Mouse (Mus musculus) myocyte (in vitro differentiated cells): ENCODE measurements around the gene Plekhm3.

Source experiments
- E2F4 ChIP-seq: IDR thresholded peaks from one replicate; pipeline ENCODE4 v1.6.1; 2011; ENCODE audit warnings: mild to moderate bottlenecking, control low read depth, moderate library complexity; ENCODE audit not compliant: insufficient read depth
- MAX ChIP-seq: IDR thresholded peaks from one replicate; pipeline ENCODE4 v1.6.1; 2011; ENCODE audit warnings: low read depth, mild to moderate bottlenecking, control low read depth
- MYOG ChIP-seq, 3 experiments: IDR thresholded peaks; one replicate each; pipeline ENCODE4 v1.6.1; 2011; ENCODE audit warnings: control low read depth in 2 of 3, low read depth in 2 of 3, mild to moderate bottlenecking in 2 of 3; ENCODE audit not compliant: insufficient read length in 2 of 3, control insufficient read depth in 1 of 3, insufficient read depth in 1 of 3
- POLR2AphosphoS2 ChIP-seq: IDR thresholded peaks from one replicate; pipeline ENCODE4 v1.6.1; 2011; ENCODE audit warnings: low read depth, control low read depth; ENCODE audit not compliant: insufficient read length
- TCF12 ChIP-seq: IDR thresholded peaks from one replicate; pipeline ENCODE4 v1.6.1; 2011; ENCODE audit warnings: mild to moderate bottlenecking, control low read depth; ENCODE audit not compliant: poor library complexity, insufficient read depth, severe bottlenecking
- USF1 ChIP-seq: IDR thresholded peaks from one replicate; pipeline ENCODE4 v1.6.1; 2011; ENCODE audit warnings: low read depth, mild to moderate bottlenecking, control low read depth, moderate library complexity

DNA sequence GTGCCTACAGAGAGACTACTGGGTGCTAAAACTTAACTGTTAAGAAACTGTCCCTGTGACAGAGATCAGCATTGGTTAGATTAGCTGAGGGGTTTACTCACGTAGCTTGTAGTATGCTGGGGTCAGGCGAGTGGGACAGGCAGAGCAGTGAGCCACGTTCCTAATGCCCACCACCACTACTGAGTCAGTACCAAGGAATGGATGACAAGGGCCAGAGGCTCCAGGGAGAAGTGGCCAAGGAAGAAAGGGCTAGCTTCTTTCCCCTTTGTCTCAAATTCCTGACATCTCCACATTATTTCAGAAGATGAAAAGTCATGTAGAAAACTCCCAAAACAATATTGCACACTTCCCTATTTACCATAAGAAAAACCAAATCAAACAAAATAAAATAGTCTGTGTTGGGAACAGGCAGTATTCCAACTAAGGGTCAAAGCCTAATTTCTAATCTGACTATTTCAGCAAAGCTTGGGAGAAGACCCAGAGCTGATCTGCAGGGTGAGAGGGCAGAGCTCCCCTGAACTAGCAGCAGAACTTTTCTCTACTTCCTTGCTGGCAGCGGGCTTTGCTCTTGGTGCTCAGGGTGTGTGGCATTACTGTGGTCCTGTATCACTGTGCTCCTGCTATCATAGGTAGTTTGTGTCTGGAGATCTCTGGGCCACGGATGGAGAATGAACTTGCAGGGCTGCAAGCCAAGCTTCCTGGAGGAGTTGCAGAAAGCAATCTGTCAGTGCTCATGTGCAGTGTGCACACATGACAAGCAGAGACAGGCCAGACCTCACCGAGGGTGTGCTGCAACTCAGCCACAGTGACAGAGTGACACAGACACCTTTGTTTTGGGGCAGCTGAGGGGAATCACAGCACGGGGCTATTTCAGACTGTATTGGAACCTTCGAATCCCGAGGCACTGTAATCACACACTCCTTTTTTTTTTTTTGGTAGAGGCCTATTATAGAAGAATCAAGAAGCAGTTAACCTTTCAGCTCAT lies 165.5 kb downstream of the Plekhm3 start:
- TF ChIP-seq TCF12 = no peak
- no peak for TF ChIP-seq E2F4
- TF ChIP-seq USF1 = no peak
- no peak for TF ChIP-seq MAX
- peak in 1 of 3 experiments; percentile 5 for TF ChIP-seq MYOG (IDR thresholded peaks at IDR 0.05; ENCODE audit: control insufficient read depth in 1 of 3, insufficient read depth in 1 of 3, insufficient read length in 2 of 3, low read depth in 2 of 3)
- no peak for TF ChIP-seq POLR2AphosphoS2
